Mouse (Mus musculus) thymus, postnatal 36 days (tissue): ENCODE measurements around the gene Kcnk6.
"Not testable (repeated sequence)": the region's sequence is repeated elsewhere in the genome, so short reads cannot be mapped to it uniquely, and the experiment has no call there.

Source experiments
- DNase-seq, 2 experiments: peaks; one replicate each; pipeline ENCODE4 v3.0.0; 2022; ENCODE audit warnings: mixed read lengths in 2 of 2

Gene Kcnk6

GRCm38 (mm10) chr7:29194230-29194629 lies 38.1 kb downstream of the Kcnk6 start:
- DNase-seq, result not testable (repeated sequence)

- not testable (repeated sequence) for DNase-seq
These were observed 51.0 kb downstream of the Kcnk6 start for GRCm38 (mm10) chr7:29181323-29181722.

DNA sequence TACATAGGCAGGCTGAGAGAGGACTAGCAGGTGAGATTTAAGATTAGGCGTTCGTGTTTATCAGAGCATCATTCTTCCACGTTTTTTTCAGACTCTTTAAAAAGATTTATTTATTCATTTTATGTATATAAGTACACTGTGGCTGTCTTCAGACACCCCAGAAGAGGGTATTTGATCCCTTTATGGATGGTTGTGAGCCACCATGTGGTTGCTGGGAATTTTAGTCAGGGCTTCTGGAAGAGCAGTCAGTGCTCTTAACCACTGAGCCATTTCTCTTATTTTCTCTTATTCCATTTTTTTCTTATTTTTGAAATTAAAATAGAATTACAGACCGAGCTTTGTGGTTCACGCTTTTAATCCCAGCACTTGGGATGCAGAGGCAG lies 51.5 kb downstream of the Kcnk6 start:
- DNase-seq, result no peak

DNA sequence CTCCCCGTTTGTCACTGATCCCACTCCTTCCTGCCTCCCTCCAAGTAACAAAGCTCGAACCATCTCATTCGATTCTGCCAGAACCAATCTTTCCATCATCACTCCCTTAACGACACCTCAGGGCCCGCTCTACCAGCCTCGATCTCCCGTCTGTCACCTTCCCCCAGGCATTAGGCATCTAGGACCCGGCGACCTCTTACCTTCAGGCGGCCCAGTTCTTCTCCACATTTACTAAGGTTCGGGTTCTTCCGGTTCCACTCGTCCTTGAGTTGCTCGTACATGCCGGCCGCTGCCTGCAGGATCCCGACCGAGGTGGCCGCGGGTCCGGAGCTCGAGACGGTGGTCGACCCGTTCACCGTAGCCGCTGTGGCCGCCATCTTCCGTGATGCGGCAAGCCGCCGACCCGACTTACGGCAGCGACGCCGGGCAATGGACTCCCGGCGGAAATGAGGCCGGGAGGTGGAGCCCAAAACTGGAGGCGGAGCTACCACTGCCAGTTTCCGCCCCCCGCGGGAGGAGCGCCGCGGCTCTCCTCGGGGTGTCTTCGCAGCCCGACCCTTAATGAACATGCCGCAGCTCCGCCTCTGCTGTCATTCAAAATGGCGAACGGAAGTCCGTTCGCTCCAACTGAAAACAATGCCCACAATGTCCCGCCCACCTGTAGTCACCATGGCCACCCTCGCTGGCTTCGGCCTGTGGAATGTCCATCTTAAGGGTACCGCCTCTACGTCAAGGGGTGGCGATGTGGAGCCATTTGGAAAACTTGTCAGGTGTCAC lies 52.0 kb downstream of the Kcnk6 start, which contains the start of gene Psmd8:
Gene Psmd8, minus strand, starts transcription at position 625 of the 777 bp plus-strand sequence.
- peak; percentile 96 to 98 for DNase-seq

- DNase-seq, result no peak
These were observed 53.0 kb downstream of the Kcnk6 start for GRCm38 (mm10) chr7:29179323-29179722.

GRCm38 (mm10) chr7:29178106-29178505 lies 54.2 kb downstream of the Kcnk6 start:
- DNase-seq, result no peak

GRCm38 (mm10) chr7:29172390-29173016 lies 59.8 kb downstream of the Kcnk6 start:
- DNase-seq, result no peak
